Mouse (Mus musculus): ENCODE measurements around the gene Ankle1. TPM values are rescaled to one million over a fixed set of nuclear protein-coding genes. Genes with fewer than 3 reads are reported as not detected.
A peak's percentile ranks its signal among the peaks of the same experiment; 100 is the strongest.

Gene Ankle1
- 17.6 and 18.5 TPM in 2 replicates for total RNA-seq (2012; rRNA removed)
- polyA plus RNA-seq (2012; ENCODE audit: insufficient read depth in 1 of 2, insufficient read length in 2 of 2, low read depth in 1 of 2, low replicate concordance in 2 of 2, missing spikeins in 1 of 2), result 10 to 100 TPM in 1 of 2 experiments, not detected in 1; 21.2 TPM

GRCm38 (mm10) chr8:71405401-71406098 lies at the start of gene Ankle1:
TSS of gene Ankle1 (plus strand) at chr8:71406010.
- peaks cover 0 to 18% of the 10 kb centered on the region in 2 experiments; a peak in 2 of 4 replicates for H3K4me1 ChIP-seq (ENCODE audit: control insufficient read depth in 1 of 2, insufficient read depth in 2 of 2, low read length in 2 of 2)
- peak within 1 kb of the TSS; percentile 84 for H3K9ac ChIP-seq (ENCODE audit: control insufficient read depth, low read depth, low read length, poor library complexity, severe bottlenecking)
- peak; percentile 97 for DNase-seq (ENCODE audit: low read depth, low spot score)
- no peaks in the 10 kb centered on the region for H3K27me3 ChIP-seq (ENCODE audit: control insufficient read depth in 1 of 2, insufficient read depth in 2 of 2, low read length in 2 of 2)
- no peaks in the 10 kb centered on the region for H3K9me3 ChIP-seq (replicated peaks; ENCODE audit: insufficient read depth, low read length)
- H3K79me2 ChIP-seq (ENCODE audit: control insufficient read depth, insufficient read depth, low read length, poor library complexity), result peaks cover 26% of the 10 kb centered on the region
- peak within 1 kb of the TSS; percentile 57 for H3K27ac ChIP-seq (ENCODE audit: control insufficient read depth, low read depth, low read length)
- H3K4me3 ChIP-seq (ENCODE audit: control insufficient read depth in 1 of 2, insufficient read depth in 1 of 2, low read depth in 2 of 2, low read length in 2 of 2), result peak within 1 kb of the TSS; percentile 77 to 82
- peaks cover 0 to 11% of the 10 kb centered on the region in 2 experiments; a peak in 2 of 4 replicates for H3K36me3 ChIP-seq (ENCODE audit: control insufficient read depth in 1 of 2, insufficient read depth in 2 of 2, low read length in 2 of 2)
- TF ChIP-seq USF2 (IDR thresholded peaks at IDR 0.05; ENCODE audit: borderline replicate concordance in 1 of 2, insufficient read depth in 1 of 2, low read depth in 1 of 2, low read length in 2 of 2) (no peak), MYB (IDR thresholded peaks at IDR 0.05; ENCODE audit: low read depth, low read length) (peak; percentile 26; the same call in 1 of the 2 replicates), MXI1 (IDR thresholded peaks at IDR 0.05; ENCODE audit: low read depth, low read length) (peak; percentile 86), HCFC1 (IDR thresholded peaks at IDR 0.05; ENCODE audit: low read depth, low read length) (peak; percentile 66), TAL1 (IDR thresholded peaks at IDR 0.05; ENCODE audit: low read length) (no peak), MYC (IDR thresholded peaks at IDR 0.05; ENCODE audit: low read depth, low read length) (peak; percentile 96), SMC3 (IDR thresholded peaks at IDR 0.05; ENCODE audit: low read depth, low read length) (peak; percentile 20), NRF1 (IDR thresholded peaks at IDR 0.05; ENCODE audit: insufficient read depth, low read depth, low read length, poor library complexity, severe bottlenecking) (peak; percentile 89), USF1 (IDR thresholded peaks at IDR 0.05; ENCODE audit: low read depth, low read length) (no peak), ETS1 (IDR thresholded peaks at IDR 0.05; ENCODE audit: low read depth, low read length) (no peak), POLR2AphosphoS5 (IDR thresholded peaks at IDR 0.05; ENCODE audit: borderline replicate concordance, low read depth, low read length) (peak; percentile 4; the same call in 1 of the 2 replicates), KAT2A (conservative IDR thresholded peaks at IDR 0.05; ENCODE audit: low read depth, low read length) (no peak; the same call in 1 of the 2 replicates), EP300 (IDR thresholded peaks at IDR 0.05; ENCODE audit: low read depth in 1 of 2, low read length in 2 of 2) (no peak), CTCF (IDR thresholded peaks at IDR 0.05 in 2 of 3, conservative IDR thresholded peaks at IDR 0.05 in 1 of 3; ENCODE audit: control insufficient read depth in 1 of 3, insufficient read depth in 1 of 3, low read depth in 2 of 3, low read length in 3 of 3, poor library complexity in 1 of 3, severe bottlenecking in 1 of 3) (peak; percentile 9 to 26 (median 20); a peak in 3 of 6 replicates), MEF2A (IDR thresholded peaks at IDR 0.05; ENCODE audit: extremely low read depth, insufficient replicate concordance, low read depth, low read length, poor library complexity, severe bottlenecking) (no peak), POLR2A (IDR thresholded peaks at IDR 0.05; ENCODE audit: control insufficient read depth in 1 of 2, insufficient read depth in 1 of 2, low read depth in 1 of 2, low read length in 2 of 2, poor library complexity in 1 of 2) (peak; percentile 84 to 98; a peak in 3 of 4 replicates), CHD2 (IDR thresholded peaks at IDR 0.05; ENCODE audit: low read length) (no peak), POLR2AphosphoS2 (IDR thresholded peaks at IDR 0.05; ENCODE audit: low read length) (peak; percentile 97), ELF1 (IDR thresholded peaks at IDR 0.05; ENCODE audit: low read depth, low read length) (no peak), E2F4 (IDR thresholded peaks at IDR 0.05; ENCODE audit: borderline replicate concordance, low read depth, low read length) (peak; percentile 91; the same call in 1 of the 2 replicates), ZKSCAN1 (IDR thresholded peaks at IDR 0.05; ENCODE audit: low read depth, low read length) (no peak), CHD1 (IDR thresholded peaks at IDR 0.05; ENCODE audit: low read depth, low read length) (0 out of 2 replicates have a peak, but pooled peaks have one; percentile 14), RCOR1 (IDR thresholded peaks at IDR 0.05; ENCODE audit: low read depth, low read length) (peak; percentile 44; the same call in 1 of the 2 replicates), MAZ (IDR thresholded peaks at IDR 0.05; ENCODE audit: low read depth, low read length) (no peak), RAD21 (IDR thresholded peaks at IDR 0.05; ENCODE audit: low read depth, low read length) (no peak), ZNF384 (IDR thresholded peaks at IDR 0.05; ENCODE audit: low read depth, low read length) (no peak), NELFE (IDR thresholded peaks at IDR 0.05; ENCODE audit: low read depth, low read length) (peak; percentile 98), JUND (IDR thresholded peaks at IDR 0.05; ENCODE audit: low read depth, low read length) (no peak), UBTF (IDR thresholded peaks at IDR 0.05; ENCODE audit: borderline replicate concordance, insufficient read depth, low read depth, low read length) (0 out of 2 replicates have a peak, but pooled peaks have one; percentile 31), ZMIZ1 (IDR thresholded peaks at IDR 0.05; ENCODE audit: low read depth, low read length) (peak; percentile 97), TCF12 (IDR thresholded peaks at IDR 0.05; ENCODE audit: low read depth, low read length) (no peak), SIN3A (IDR thresholded peaks at IDR 0.05; ENCODE audit: low read length) (peak; percentile 85), GABPA (IDR thresholded peaks at IDR 0.05; ENCODE audit: low read depth, low read length) (no peak), MAFK (IDR thresholded peaks at IDR 0.05; ENCODE audit: borderline replicate concordance, low read depth, low read length) (no peak), MAX (IDR thresholded peaks at IDR 0.05; ENCODE audit: low read length) (peak; percentile 85)
